Mouse (Mus musculus): ENCODE measurements around the gene Abcc8.

GRCm38 (mm10) chr7:46124460-46124859, 55.4 kb downstream of the Abcc8 start:
- no peak for TF ChIP-seq GATA1 (IDR thresholded peaks at IDR 0.05; ENCODE audit: borderline replicate concordance, low read length)
- TF ChIP-seq FLI1 (IDR thresholded peaks at IDR 0.05; ENCODE audit: low read length): no peak

Data from megakaryocyte, embryonic 14.5 days (primary cell).